Mouse (Mus musculus): ENCODE measurements around the gene Trub2.

DNA sequence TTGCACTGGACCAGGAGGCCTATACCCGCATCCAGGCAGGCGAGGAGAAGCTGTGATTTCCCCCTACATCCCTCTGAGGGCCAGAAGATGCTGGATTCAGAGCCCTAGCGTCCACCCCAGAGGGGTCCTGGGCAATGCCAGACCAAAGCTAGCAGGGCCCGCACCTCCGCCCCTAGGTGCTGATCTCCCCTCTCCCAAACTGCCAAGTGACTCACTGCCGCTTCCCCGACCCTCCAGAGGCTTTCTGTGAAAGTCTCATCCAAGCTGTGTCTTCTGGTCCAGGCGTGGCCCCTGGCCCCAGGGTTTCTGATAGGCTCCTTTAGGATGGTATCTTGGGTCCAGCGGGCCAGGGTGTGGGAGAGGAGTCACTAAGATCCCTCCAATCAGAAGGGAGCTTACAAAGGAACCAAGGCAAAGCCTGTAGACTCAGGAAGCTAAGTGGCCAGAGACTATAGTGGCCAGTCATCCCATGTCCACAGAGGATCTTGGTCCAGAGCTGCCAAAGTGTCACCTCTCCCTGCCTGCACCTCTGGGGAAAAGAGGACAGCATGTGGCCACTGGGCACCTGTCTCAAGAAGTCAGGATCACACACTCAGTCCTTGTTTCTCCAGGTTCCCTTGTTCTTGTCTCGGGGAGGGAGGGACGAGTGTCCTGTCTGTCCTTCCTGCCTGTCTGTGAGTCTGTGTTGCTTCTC is 27.5 kb upstream of the Trub2 start:
- TF ChIP-seq SRF (IDR thresholded peaks at IDR 0.05; ENCODE audit: control insufficient read depth, insufficient read length, low read depth) = no peak
- no peak for TF ChIP-seq POLR2AphosphoS2 (IDR thresholded peaks at IDR 0.05; ENCODE audit: insufficient read length, low read depth)
- TF ChIP-seq POLR2A (IDR thresholded peaks at IDR 0.05; ENCODE audit: insufficient read length, low read depth) = no peak
- no peak for TF ChIP-seq E2F4 (IDR thresholded peaks at IDR 0.05; ENCODE audit: insufficient read depth)
- no peak for TF ChIP-seq TCF12 (IDR thresholded peaks at IDR 0.05; ENCODE audit: insufficient read depth, poor library complexity, severe bottlenecking)
- TF ChIP-seq CEBPB (IDR thresholded peaks at IDR 0.05; ENCODE audit: insufficient read depth, poor library complexity, severe bottlenecking) = no peak
- no peak for TF ChIP-seq TCF3 (IDR thresholded peaks at IDR 0.05; ENCODE audit: insufficient read length, low read depth)
- no peak for TF ChIP-seq USF1 (IDR thresholded peaks at IDR 0.05; ENCODE audit: low read depth)
- no peak for TF ChIP-seq MYOG (IDR thresholded peaks at IDR 0.05; ENCODE audit: control insufficient read depth in 1 of 3, insufficient read depth in 1 of 3, insufficient read length in 2 of 3, low read depth in 2 of 3)
- TF ChIP-seq MAX (IDR thresholded peaks at IDR 0.05; ENCODE audit: low read depth) = no peak
